Mouse (Mus musculus): ENCODE data around the gene Msi2. TPM values are rescaled to one million over a fixed set of nuclear protein-coding genes. Genes with fewer than 3 reads are reported as not detected.

Msi2 gene
- total RNA-seq, 4 experiments from 2014 or later: 158 to 319 (median 228) TPM

DNA sequence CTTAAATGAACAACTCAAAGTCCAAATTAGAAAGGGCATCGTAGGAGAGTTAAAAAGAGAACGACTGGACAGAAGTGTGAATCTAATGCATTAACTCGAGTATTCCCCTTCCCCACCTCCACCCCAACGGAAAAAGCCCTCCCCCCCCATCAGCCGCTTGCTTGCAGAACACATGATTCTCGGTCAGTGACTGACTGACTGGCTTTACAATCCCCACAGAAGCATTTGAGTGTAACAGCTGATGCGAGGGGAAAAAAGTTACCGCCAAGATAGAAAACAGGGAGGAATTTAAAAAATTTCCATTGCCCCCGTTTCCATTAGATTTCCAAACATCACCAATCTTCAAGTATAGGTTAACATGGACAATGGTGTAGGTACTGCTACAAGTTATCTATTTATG, 4.8 kb downstream of the Msi2 start:
- DNase-seq: no peak

DNA sequence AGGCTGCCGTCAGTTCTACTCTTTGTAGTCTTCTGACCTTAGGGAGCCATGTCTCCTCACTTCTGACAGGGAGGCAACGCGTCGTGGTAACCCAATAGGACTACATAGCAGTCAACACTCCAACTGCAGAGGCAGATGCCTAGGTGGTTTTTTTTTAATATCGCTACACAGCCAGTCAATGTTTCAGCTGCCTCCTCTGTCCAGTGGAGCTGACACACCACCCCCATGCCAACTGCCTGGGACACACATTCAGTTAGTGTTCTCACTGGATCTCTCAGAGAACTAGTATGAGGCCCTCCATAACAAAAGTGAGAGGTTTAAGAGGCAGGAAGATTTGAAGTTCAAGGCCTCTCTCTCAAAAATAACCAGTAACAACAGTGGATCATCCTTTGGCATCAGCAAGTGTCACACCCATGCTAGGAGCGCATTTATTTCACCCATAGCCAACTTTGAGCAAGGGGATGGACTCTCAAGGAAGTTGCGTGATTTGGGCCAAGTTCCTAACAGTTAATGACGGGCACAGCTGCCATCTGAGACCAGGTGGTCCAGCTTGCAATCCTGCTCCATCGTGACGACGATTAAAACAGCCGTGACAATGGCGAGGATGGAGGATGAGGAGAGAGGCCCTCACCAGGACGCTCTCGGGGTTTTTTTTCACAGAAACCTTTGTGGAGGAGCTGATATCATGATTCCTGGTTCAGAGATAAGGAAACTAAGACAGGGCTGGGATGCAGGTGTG, 8.3 kb downstream of the Msi2 start:
- no peak for DNase-seq

DNA sequence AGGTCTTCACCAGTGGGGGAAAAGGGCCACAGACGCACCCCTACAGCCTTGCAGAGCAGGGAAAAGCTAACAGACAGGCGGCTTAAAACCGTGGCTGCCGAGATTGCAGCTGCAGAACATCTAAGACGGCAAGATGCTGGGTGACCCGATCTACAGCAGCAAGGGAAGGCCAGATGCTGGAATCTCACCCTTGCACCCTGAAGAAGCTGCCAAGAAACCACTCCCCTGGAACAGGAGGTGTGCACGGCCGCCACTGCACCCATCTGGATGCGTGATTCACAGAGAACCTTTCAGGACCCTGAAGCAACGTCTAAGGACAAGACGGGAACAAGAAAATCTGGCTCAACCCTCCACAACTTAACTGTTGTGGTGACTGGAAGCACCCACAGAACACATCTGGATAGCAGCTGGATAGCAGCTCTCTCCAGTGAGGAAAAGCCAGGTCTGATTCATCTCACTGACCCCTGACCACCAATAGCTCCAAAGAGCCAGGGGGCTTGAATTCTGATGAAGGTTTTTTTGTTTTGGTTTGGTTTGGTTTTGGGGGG, 11.0 kb downstream of the Msi2 start:
- DNase-seq: no peak

DNA sequence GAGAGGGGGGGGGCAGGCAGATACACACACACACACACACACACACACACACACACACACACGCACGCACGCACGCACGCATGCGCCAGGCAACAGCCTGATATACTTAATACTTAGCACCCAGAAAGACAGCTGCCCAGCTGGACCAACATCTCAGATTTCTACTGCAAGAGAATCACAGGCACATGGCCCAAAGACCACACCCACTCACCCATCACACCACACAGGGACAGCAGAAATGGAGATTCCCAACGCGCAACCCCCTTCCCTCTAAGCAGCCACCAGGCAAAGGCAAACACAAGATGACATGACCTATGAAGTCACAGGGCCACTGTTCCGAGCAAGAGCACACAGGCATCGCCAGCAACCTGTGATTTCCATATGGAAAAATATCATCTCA, 13.6 kb downstream of the Msi2 start:
- DNase-seq: no peak

DNA sequence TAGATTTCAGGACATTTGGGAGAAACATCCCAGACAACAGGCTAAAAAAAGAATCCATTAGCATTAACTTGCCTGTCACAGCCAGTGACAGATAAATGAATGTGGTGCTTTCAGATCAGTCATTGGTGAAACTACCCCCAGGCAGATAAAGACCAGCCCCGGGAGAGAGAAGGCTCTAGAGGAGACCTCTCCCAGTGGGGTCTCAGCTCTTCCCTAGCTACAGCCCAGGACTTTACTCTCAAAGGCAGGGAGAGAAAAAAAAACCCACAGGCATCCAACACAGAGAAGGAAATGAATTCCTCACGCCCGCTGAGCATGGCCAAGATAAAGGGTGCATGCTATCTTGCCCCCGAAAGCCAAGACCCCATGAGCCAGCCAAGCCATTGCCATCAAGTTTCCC, 15.1 kb downstream of the Msi2 start:
- DNase-seq: no peak

DNA sequence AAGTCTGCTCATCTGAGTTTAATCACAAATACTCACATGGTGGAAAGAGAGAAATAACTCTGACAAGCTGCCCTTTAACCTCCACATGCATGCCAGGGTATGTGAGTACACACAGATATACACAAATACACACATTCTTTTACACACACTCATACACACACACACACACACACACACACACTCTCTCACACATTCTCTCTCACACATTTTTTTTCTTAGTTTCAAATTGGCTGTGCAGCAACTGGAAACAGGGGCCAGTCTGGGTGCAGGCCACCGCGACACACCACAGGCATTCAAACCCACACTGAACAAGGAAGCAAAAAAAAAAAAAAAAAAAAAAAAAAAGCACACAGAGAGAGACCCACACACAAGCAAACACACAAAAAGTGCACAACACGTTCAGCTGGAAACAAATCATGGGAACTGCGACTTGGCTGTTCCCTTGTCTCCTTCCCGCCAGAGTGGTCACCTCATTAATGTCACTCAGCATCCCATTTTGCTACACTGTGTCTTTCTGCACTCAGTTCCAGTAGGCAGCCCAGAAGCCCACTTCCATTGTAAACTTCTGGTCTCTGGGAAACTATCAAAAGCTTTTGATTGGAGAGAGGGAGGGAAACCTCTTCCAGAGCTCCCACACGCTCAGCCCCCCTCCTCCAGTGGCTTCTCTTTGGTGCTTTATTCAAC, 16.2 kb downstream of the Msi2 start:
- no peak for DNase-seq

DNA sequence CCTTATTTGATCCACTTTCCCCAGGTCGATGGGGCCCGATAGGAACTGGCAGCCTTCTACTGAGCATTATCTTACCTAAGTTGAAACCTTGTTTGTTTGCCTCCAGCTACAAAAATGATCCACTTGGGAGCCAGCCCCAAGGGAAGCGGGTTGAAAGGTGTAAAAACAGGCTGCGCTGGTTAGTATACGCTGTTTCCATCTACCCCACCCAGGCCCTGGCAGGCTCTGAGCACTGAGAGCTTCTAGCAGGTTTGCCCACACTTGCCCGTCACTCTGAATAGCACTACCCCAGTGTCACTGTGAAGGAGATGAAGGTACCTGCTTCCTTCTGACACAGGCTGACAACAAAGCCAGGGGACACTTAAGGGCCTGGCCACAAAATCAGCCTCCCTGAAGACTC, 17.3 kb downstream of the Msi2 start:
- no peak for DNase-seq

DNA sequence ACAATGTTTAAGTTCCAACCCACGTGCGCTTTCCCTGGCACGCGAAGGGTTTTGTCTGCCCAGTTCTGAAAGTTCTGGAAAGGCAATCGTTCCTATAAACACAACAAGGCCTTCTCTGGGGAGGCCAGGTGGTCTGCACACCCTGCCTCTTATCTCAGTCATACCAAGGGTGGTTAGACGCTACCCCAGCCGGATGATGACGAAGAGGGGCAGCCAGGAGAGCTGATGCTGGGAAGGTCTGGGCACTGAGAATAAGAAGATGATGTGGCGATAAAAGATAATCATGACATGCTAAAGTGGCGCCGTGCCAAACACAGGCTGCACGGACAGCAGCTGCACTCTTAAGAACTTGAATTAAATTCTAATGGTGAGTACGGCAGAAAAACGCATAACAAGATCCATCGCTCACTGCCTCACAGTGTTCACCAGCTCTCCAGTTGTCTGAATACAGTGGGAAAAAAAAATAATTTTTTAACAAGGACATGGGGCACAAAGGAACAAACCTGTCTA, 18.1 kb downstream of the Msi2 start:
- DNase-seq: no peak

DNA sequence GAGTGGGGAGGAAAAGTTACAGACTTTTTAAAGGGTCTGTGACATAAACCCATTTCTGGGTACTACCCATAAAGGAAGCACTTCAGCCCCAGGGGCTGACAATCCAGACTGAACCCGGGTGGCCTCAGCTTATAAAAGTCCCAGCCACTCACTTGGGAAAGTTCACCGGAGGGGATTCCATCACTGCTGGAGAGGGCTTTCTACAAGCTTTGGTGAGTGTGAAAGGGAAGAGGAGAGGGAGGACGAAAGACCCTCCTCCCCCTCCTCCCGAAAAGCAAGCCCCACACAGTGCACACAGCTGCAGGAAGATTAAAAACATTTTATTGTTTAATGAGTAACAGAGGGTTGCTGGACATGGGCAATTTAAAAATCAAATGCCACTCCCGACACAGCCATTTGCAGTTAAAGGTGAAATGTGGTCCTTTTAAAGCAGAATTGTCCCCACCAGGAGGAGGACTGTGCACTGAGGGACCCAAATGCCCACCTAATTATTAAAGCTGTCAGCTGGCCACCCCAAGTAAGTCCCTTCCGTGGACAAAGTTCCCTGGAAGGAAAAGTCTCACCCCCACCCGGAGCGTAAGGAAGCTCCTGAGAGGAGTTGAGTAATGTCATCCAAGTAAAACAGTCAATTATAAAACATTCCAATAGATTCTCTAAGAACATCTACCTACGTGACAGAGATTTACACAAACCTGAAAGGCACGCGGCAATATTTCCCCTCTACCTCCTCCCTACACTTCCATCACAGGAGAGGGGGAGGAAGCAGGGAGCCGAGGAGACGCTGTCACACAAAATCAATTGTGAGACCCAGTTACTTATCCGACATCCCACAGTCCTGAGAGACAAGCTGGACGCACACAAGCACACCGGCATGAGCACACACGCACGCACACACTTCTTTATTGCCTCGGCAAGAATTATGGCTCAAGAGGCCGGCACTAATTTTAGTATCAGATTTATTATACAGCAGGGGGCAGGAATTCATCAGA, 24.1 kb downstream of the Msi2 start:
- DNase-seq: no peak

DNA sequence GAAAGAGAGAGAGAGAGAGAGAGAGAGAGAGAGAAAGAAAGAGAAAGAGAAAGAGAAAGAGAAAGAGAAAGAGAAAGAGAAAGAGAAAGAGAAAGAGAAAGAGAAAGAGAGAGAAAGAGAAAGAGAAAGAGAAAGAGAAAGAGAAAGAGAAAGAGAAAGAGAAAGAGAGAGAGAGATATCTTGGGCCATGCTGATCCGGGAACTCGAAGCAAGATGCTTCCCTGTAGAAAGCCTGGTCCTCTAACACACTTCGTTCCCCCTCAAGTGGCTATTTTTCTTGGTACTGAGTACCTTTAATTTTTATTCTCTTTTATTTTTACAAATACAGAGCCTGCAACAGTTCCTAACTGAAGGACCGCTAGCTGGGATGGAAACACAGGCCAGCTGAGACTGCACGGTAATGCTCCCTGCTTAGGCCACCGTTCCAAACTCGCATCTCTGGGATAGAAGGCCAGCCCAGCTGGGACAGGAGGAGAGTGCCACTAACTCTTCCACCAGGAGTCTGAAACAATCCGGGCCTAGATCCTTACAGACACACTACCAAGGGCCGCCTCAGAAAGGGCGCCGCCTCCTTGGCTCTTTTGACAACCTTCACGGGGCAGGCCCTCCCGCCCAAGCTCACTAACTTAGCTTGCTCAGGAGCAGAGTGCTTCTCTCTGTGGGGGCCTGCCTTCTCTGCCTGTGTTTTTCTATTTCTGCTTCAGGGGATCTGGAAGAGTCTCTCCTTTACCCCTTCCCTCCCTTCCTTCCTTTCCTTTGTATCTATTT, 25.1 kb downstream of the Msi2 start:
- no peak for DNase-seq

DNA sequence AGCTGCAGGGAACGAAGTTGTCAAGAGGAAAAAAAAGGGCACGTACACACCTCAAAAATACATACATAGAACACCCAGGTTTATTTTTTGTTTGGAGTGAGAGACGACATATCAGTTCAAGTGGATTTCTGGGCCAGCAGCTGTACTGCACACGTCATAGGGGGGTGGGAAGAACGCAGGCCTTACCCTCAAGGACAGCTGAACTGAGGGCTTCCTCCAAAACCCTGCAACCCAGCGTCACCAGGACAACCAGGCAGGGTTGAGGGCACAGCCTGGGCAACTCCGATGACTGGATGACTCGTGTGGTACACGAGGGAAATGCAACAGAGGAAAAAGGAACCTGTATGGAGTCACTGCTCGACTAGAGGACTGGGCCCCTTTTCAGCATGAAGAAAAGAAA, 25.9 kb downstream of the Msi2 start:
- DNase-seq: peak; percentile 90

DNA sequence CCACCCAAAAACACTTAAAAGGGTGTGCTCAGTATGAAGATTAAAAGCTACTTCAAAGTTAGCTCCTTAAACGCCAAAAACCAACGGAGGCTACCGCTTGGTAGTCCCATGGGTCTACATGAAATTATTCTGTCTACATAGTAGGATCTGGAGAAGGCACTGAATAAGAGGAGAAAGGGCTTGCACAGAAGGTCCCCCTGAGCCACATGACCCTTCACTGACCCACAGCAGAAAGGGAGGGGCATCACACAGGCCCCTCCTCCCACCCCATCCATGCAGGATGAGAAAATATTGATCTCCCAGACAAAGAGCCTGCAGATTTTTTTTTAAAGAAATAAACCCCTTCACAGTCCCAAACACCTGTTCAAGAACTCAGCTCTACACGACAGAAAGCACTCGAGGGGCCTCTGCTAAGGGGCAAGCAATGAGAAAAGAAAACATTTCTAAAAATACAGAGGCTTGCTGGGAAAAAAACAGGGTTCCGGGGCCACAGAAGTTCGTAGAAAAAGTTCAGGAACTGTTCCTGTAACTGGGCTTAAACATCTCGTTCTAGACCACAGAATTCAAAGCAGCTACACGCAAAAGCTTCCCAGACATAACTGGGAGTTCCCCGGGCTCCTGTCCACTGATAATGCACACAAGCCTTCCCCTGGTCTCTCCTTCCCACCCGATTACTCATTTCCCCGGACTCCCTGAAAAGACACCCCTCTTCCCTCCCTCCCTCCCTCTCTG, 27.6 kb downstream of the Msi2 start:
- DNase-seq: no peak

DNA sequence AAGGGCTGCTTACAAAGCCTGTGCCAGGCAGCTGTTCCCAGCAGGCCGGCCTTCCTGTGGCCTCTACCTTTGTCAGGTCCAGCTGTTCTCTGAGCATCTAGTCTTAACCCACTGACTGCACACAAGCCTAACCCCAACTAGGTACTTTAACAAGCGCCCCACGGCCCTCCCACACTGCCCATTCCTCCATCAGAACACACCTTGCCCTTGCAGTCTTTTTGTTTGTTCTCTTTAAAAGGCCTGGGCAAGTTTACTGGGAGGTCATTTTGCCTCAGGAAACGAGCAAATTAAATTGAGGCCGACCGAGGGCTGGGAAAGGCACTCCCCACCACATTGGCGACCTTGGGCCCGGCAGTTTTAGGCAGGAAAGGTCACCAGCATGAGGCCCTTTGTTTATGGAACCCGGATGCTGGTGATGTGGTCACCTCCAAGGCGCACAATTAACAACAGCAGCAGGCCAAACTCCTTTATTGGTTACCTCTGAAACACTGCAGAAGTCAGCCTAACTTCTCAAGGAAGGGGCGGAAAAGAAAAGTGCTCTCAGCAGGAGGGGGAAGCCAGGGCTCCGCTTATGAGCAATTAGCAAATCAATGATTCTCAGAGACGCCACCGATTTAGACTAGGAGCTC, 28.4 kb downstream of the Msi2 start:
- DNase-seq: no peak

DNA sequence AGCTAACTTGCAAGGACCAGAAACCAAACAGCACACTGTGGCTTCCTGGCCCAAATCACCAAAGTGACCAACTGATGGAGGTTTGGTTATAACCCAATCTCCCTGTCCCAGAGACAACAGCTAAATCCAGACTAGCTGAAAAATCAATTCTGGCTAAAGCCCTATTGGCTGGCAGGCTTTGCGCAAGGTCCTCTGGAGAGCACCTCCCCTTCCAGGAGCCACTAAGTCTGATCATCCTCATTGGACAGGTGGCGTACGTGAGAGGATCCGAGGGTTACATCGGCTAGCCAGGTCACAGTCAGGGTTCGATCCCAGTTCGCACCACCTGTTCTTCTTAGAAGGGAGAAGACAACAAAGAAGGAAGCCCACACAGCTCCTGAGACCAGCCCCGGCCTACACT, 29.7 kb downstream of the Msi2 start:
- DNase-seq: no peak

DNA sequence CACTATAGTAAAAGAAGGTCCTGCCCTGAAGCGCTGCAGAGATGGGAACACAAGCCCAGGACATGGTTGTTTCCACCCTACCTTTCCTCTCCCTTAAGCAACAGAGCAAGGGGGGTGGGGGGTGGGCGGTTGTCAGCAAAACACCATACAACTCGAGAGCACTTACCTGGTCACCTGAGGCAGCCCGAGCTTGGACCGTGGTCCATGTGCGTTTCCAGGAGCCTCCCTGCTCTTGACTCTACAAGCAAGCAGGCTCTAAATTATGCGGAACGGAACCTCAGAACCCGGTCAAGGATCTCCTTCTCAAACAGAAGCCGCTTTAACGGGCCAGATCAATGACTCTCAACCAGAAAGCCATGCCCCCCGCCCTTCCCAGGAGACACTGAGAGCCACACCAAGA, 30.6 kb downstream of the Msi2 start:
- no peak for DNase-seq

DNA sequence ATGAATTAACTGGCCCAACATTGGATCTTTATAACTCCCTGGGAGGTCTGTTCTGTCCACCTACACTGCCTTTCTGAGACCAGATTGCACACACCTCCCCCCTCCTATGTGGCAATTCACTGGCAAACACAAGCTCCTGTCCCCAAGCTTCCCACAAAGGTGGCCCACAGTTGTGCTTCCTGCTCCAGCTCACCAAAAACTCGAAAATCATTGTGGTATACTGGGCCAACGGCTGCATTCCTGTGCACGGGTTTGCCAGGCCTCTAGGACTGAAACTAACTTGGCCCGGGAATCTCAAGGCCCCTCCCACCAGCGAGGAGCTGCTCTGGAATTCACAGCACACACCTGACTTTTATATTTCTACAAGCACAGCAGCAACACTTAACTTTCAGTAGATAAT, 31.3 kb downstream of the Msi2 start:
- no peak for DNase-seq

DNA sequence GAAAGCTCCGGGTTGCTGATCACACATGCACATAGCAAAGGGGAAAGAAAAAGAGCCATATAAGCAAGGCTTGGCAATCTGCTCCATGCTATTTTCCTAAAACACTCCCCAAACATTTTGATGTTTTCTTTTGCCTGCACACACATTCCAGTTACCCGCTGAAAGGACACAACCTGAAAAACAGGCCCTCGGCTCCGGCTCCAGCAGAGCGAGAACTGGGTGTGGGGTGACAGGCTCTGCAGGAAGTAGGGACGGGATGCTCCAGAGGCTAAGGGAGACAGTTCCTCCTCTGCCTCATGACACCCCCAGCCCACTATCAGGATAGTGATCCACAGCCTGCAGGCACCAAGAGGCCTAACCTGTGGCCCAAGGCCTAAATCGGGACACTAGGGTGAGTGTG, 32.3 kb downstream of the Msi2 start:
- DNase-seq: no peak

DNA sequence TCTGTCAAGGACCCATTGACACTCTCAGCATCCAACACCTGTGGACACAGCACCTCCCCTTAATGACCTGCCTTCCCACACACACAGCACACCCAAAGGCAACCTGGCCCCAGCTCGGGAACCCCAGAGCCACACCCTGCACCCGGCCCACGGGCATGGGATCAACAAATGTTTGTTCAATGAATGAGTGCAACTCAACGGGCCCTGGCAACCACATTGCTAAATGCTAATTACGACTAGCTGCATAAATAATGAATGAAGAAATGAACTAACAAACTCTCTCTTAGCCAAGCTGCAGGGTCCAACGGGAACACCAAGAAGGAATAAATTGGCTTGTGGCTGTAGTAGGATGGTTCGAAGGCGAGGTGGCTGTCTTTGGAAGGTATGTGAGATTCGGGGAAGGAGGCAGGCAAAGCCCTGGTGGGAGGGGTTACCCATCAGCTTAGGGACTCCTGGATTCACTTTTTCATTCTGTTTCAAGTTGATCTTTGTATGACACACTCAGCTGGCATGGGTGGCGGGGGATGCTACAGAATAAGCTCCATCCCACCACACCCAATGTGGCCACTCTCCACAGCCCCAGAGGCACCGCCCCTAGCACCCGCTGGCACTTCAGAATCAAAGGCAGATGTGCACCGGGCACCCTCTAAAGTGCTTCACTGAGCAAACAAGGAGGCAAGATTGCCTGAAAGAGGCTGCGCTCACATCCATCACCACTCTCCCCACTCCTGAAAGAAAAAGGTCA, 35.1 kb downstream of the Msi2 start:
- no peak for DNase-seq

DNA sequence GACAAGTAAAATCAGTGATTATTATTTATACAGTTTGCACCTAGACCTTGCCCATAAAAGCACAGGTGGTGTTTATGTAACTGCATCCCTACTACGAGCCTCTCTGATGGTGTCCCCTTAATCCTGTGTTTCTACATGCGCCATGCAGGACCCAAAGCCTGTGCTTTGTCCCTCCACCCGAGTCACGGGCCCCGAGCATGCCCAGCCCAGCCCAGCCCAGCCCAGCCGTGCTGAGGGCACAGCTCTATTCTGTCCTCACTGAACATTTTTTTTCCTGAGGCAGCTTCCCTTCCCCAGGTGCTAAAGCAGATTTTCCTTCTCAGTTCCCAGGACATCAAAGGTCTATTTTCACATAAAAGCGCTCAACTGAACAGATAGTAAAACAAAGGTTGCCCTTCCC, 41.0 kb downstream of the Msi2 start:
- DNase-seq: no peak

DNA sequence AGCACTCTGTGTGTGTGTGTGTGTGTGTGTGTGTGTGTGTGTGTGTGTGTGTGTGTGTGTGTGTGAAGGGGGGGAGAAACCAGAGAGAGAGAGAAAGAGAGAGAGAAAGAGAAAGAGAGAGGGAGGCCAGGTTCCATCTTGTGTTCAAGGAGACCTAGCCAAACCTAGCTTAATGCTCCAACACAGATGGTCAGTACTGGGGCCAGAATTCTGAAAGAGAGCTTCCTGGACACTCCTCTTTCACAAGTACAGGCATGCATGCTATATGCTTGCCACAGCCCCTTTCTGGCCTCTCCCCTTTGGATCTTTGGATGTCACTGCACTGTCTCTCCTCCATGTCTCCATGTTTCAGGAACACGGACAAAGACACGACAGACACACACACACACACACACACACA, 41.7 kb downstream of the Msi2 start:
- DNase-seq: no peak
